Mouse (Mus musculus): Measurements from ENCODE around the gene Gpc6. TPM values are rescaled to one million over a fixed set of nuclear protein-coding genes. Genes with fewer than 3 reads are reported as not detected.

The Gpc6 gene
- polyA plus RNA-seq, 1 experiment from 2014 or later: 14.5 TPM

- Histone ChIP-seq H3K27ac (replicated peaks in 1 of 2; ENCODE audit: control insufficient read depth in 1 of 2, insufficient read depth in 1 of 2, low read depth in 2 of 2, low read length in 2 of 2) (no peak overlapping the region), H3K27me3 (ENCODE audit: control insufficient read depth, insufficient read depth, low read length) (peaks cover 18% of the 10 kb centered on the region; the same call in 1 of the 2 replicates), H3K9ac (ENCODE audit: low read length) (no peak overlapping the region), H3K4me2 (ENCODE audit: low read length) (no peak overlapping the region), H3K9me3 (ENCODE audit: control insufficient read depth, low read length) (no peaks in the 10 kb centered on the region), H3K4me3 (ENCODE audit: control insufficient read depth in 1 of 2, insufficient read depth in 1 of 2, low read depth in 1 of 2, low read length in 2 of 2) (no peak overlapping the region), H3K36me3 (ENCODE audit: control insufficient read depth, insufficient read depth, low read length) (no peaks in the 10 kb centered on the region), H3K4me1 (ENCODE audit: control insufficient read depth in 2 of 2, insufficient read depth in 2 of 2, low read length in 2 of 2) (no peaks in the 10 kb centered on the region)
- 77% methylated on average over 10 of the region's 10 CpGs for WGBS
- ATAC-seq (ENCODE audit: insufficient number of reproducible peaks, insufficient read depth, low FRiP score, low read depth): no peak
Observed at GRCm38 (mm10) chr14:118021867-118022543, 1096.9 kb downstream of the Gpc6 start.

Small RNA genes lying within 50 kb of the gene (microRNA-seq; reads per million reads assigned to microRNA genes)
- gene Mir6239: not detected

Measured in heart, embryonic 14.5 days (tissue).